Mouse (Mus musculus): ENCODE results near the gene Cox14. TPM values are rescaled to one million over a fixed set of nuclear protein-coding genes. Genes with fewer than 3 reads are reported as not detected.

The Cox14 gene
- total RNA-seq, 2 experiments from 2014 or later, result 227 to 229 TPM

GRCm38 (mm10) chr15:99704881-99705280 lies 20.5 kb upstream of the Cox14 start:
- intact Hi-C loops (cut with DNase I), result no loop called here

GRCm38 (mm10) chr15:99705440-99706048 lies 19.9 kb upstream of the Cox14 start, which contains the start of gene Gm17349:
TSS of gene Gm17349 (minus strand) at chr15:99705490.
- peak; percentile 31 for DNase-seq (ENCODE audit: low spot score)
- intact Hi-C loops (cut with DNase I), result no loop called here

More at GRCm38 (mm10) chr15:99704881-99705280, 20.5 kb upstream of the Cox14 start:
- no peak for DNase-seq (ENCODE audit: low spot score)

- DNase-seq (ENCODE audit: low spot score), result no peak
- intact Hi-C loops (cut with DNase I), result no loop called here
Observed at GRCm38 (mm10) chr15:99708176-99708575, 17.2 kb upstream of the Cox14 start.

- intact Hi-C loops (cut with DNase I), result no loop called here
- no peak for DNase-seq (ENCODE audit: low spot score)
Observed at GRCm38 (mm10) chr15:99710221-99711190, 14.9 kb upstream of the Cox14 start.

DNA sequence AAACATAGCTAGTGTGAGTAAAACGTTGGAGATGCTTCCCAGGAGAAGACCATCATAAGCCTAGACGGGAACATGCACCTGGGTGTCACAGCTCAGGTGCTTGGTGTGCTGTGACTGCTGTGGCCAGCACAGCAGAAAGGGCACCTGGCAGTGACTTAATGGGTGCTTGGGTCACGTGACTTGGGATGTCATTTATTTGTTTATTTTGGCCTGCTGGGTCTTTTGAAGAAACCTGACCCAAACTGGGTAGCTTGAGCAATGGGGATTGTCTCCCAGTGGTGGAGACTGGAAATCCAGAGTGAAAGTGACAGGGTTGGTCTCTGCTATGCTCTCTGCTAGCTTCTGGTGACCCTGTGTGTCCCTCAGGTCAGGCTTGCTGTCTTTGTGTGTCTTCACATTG lies 13.9 kb upstream of the Cox14 start:
- no peak for DNase-seq (ENCODE audit: low spot score)
- intact Hi-C loops (cut with DNase I), result no loop called here

- DNase-seq (ENCODE audit: low spot score), result no peak
- intact Hi-C loops (cut with DNase I), result no loop called here
Observed at GRCm38 (mm10) chr15:99712666-99713559, 12.5 kb upstream of the Cox14 start.

DNA sequence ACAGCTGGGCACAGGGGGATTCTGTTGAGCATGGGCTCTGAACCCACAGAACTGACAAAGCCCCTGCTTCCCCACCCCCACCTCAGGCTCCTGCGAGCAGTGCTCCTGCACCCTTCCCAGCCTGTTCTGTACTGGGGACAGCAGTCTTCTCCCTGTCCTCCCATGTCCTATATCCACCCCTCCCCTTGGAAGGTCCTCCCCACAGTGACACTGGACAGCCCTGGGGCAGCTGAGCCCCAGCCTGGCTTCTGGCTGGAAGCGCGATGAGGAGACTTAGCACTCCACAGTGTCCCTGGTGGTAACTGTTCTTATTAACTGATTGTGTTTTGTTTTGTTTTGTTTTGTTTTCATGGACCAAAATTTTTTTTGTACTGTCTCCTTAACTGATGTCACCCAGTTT lies 11.8 kb upstream of the Cox14 start:
- intact Hi-C loops (cut with DNase I), result no loop called here
- no peak for DNase-seq (ENCODE audit: low spot score)

GRCm38 (mm10) chr15:99714206-99714605 lies 11.2 kb upstream of the Cox14 start:
- DNase-seq (ENCODE audit: low spot score), result no peak
- intact Hi-C loops (cut with DNase I), result loop anchor here (2.0 kb wide), 1 partner anchor 65 kb away; no protein-coding TSS in a partner anchor

GRCm38 (mm10) chr15:99714858-99715257 lies 10.6 kb upstream of the Cox14 start:
- intact Hi-C loops (cut with DNase I), result loop anchor here (2.0 to 5.0 kb wide), 2 partner anchors 64 to 187 kb away; no protein-coding TSS in a partner anchor
- DNase-seq (ENCODE audit: low spot score), result peak; percentile 47

DNA sequence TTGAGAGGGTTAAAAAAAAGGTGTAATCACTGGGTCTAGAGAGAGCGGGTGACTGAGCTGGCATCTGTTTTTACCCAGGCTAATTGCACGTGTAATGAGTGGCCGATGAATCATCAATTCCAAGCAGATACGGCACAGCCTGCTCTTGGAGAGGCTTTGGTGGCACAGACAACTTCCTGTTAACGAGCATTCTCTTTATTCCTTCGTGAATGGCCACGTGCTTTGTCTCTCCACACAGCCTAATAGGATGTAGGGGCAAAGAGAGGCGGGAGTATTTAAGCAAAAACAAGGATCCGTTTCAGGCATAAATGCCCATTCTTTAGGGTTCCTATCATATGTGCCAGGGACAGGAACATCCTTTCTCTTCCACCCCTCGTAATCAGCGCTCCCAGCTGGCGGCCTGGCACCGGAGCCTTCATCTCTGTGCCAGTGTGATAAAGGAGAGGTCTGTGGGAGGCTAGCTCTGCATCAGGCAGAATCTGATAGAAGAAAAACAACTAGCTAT lies 10.0 kb upstream of the Cox14 start:
- intact Hi-C loops (cut with DNase I), result loop anchor here (2.0 to 5.0 kb wide), 2 partner anchors 63 to 187 kb away; no protein-coding TSS in a partner anchor
- DNase-seq (ENCODE audit: low spot score), result no peak

DNA sequence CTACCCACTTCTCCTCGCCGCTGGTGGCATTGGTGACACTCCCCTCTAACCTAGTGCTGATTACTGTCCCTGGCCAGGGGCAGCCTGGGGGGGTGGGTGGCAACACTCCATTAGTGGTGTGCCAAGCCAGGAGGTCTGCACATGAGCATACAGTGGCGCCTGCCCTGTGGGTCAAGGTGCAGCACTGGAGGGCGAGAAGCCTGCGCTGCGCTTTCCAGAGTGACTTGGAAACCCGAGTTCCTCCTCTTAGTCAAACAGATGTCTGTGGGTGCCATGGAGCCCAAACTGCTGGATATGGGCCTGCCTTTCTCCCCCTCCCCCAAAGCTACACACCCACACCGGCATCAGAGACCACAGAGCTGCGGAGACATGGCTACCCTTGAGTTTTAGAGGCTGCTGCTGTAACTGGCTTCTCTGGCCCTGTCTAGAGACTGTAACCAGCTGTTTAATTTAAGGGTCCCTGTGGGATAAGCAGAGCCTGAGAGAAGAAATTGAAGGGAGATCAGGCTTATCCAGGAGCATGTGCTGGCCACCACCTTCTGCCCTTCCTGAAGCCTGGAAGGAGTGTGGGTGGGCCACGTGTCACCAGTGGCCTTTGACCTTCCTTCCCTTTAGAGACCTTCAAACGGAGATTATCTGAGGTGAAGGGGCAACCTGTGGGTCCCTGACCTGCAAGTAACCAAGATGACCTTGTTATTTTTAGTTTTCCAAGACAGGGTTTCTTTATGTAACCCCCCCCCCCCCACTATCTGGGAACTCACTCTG lies 9.3 kb upstream of the Cox14 start:
- intact Hi-C loops (cut with DNase I), result loop anchor here (2.0 to 5.0 kb wide), 2 partner anchors 63 to 186 kb away; no protein-coding TSS in a partner anchor

GRCm38 (mm10) chr15:99716814-99717213 lies 8.6 kb upstream of the Cox14 start:
- no peak for DNase-seq (ENCODE audit: low spot score)
- intact Hi-C loops (cut with DNase I), result loop anchor here (5.0 kb wide), 1 partner anchor 185 kb away; no protein-coding TSS in a partner anchor

More for the DNA sequence above, 9.3 kb upstream of the Cox14 start:
- DNase-seq (ENCODE audit: low spot score), result no peak

GRCm38 (mm10) chr15:99717386-99718334 lies 7.8 kb upstream of the Cox14 start, which contains the start of gene Gpd1:
TSS of gene Gpd1 (plus strand) at chr15:99717515.
- intact Hi-C loops (cut with DNase I), result loop anchor here (5.0 kb wide), 1 partner anchor 185 kb away; no protein-coding TSS in a partner anchor

DNA sequence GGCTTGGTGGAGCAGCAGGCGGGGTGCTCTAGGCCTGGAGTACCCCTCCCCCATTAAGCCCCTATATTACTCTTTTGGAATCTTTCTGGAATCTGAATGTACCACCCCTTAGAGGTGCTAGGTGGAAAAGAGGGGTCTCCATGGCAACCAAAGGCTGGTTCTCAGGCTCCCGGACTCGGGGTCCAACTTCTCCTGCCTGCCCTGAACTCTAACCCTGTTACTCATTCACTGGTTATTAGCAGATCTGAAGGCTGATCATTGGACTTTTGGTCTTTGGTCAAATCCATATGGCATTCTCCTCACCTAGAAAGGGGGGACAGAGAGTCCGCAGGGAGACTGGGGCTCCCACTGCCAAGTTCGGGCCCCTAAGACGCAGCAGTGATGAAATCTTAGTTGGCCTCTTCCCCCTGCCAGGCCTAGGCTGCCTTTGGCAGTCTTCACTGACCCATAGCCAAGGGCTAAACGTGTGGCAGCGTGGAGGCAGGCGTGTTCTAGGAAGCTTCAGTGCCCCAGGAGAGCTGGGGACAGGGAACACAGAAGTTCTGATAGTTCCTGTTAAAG lies 6.9 kb upstream of the Cox14 start:
- intact Hi-C loops (cut with DNase I), result loop anchor here (5.0 kb wide), 1 partner anchor 184 kb away; no protein-coding TSS in a partner anchor
- DNase-seq (ENCODE audit: low spot score), result no peak

More at GRCm38 (mm10) chr15:99717386-99718334, 7.8 kb upstream of the Cox14 start, which contains the start of gene Gpd1:
- DNase-seq (ENCODE audit: low spot score), result peak; percentile 29

- intact Hi-C loops (cut with DNase I), result loop anchor here (5.0 kb wide), 1 partner anchor 182 kb away; no protein-coding TSS in a partner anchor
- no peak for DNase-seq (ENCODE audit: low spot score)
Observed at GRCm38 (mm10) chr15:99719865-99720264, 5.6 kb upstream of the Cox14 start.

DNA sequence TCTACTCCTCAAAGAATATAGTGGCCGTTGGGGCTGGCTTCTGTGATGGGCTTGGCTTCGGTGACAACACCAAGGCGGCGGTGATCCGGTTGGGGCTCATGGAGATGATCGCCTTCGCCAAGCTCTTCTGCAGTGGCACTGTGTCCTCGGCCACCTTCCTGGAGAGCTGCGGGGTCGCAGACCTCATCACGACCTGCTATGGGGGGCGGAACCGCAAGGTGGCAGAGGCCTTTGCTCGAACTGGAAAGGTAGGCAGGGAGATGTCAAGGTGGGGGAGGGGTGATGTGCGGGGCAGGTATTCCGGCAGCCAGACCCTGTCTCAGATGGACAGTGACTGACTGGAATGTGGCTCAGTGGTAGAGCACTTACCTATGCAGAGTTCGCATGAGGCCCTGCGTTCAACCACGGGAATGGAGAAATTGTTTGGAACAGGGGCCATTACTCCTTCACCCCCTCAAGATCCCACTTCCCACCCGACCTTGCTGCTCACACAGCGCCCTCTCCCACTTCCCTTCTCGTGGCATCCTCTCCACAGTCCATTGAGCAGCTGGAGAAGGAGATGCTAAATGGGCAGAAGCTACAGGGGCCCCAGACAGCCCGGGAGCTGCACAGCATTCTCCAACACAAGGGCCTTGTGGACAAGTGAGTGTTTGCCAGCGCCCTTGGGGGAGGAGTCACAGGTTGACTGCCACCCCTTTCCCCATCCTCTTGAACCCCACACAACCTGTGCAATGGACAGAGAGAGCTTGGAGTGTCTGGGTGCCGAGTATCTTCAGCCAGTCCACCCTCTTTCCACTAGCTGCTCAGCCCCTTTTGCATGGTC lies 3.3 kb upstream of the Cox14 start:
- DNase-seq (ENCODE audit: low spot score), result no peak
- intact Hi-C loops (cut with DNase I), result no loop called here

Measured in heart, postnatal 25 days (tissue).